In genomic region chr4:98816807-98817183, GRCm38 (mm10) we compare ENCODE assay signal across 8 mouse cellular contexts. TPM values are rescaled to one million over a fixed set of nuclear protein-coding genes. Genes with fewer than 3 reads are reported as not detected.
A peak's percentile ranks its signal among the peaks of the same experiment; 100 is the strongest.
DNase-seq lines count a peak whose midpoint lies in the region; ATAC-seq and TF ChIP-seq lines count a peak whose summit lies in the region.
"Had no signal": no experiment of that assay in that cellular context is flagged by ENCODE, and none has a peak within 500 bp of the region (broad histone marks: within the 10 kb centered on the region; RNA-seq: fewer than 3 reads in every experiment).

No protein-coding gene starts in this region.

- H3K4me3 ChIP-seq in lung, embryonic 16.5 days (ENCODE audit: low read length), result peak overlapping the region; percentile 79
- H3K4me3 ChIP-seq in embryonic fibroblast, embryonic 13.5 days (ENCODE audit: insufficient read depth, low read length), result peak overlapping the region; percentile 46
- H3K4me3 ChIP-seq in intestine, embryonic 16.5 days (ENCODE audit: low read length), result peak overlapping the region; percentile 54
- peak overlapping the region; percentile 63 for H3K4me3 ChIP-seq in small intestine, adult 2 months (ENCODE audit: low read depth, low read length)

- ATAC-seq in lung, embryonic 16.5 days (ENCODE audit: low read depth), result no peak; the same call in 1 of the 2 replicates
- peak; percentile 5; the same call in 1 of the 2 replicates for ATAC-seq in intestine, embryonic 16.5 days
- no peak for ATAC-seq in inflammation-experienced regulatory T-cells, adult 6 months

- DNase-seq in lung, adult 18-20 months, result no peak
- no peak for DNase-seq in frontal cortex, postnatal 25 days (ENCODE audit: low spot score in 2 of 2)

- H3K27ac ChIP-seq in lung, embryonic 16.5 days (ENCODE audit: low read length), result peak overlapping the region; percentile 44
- no peak overlapping the region for H3K27ac ChIP-seq in embryonic fibroblast, embryonic 13.5 days (ENCODE audit: insufficient read depth, low read length)
- no peak overlapping the region for H3K27ac ChIP-seq in intestine, embryonic 16.5 days (ENCODE audit: low read length)
- no peak overlapping the region for H3K27ac ChIP-seq in small intestine, adult 2 months (ENCODE audit: insufficient read depth, low read depth, low read length)

- no peaks in the 10 kb centered on the region for H3K9me3 ChIP-seq in lung, embryonic 16.5 days (ENCODE audit: control insufficient read depth, low read length)
- H3K9me3 ChIP-seq in intestine, embryonic 16.5 days (ENCODE audit: control insufficient read depth, low read length), result no peaks in the 10 kb centered on the region

- peak overlapping the region; percentile 89 for H3K4me2 ChIP-seq in lung, embryonic 16.5 days (ENCODE audit: low read depth, low read length)
- H3K4me2 ChIP-seq in intestine, embryonic 16.5 days (ENCODE audit: low read depth, low read length), result peak overlapping the region; percentile 80

- peaks cover 31% of the 10 kb centered on the region for H3K4me1 ChIP-seq in lung, embryonic 16.5 days (replicated peaks; ENCODE audit: control insufficient read depth, insufficient read depth, low read length)
- H3K4me1 ChIP-seq in embryonic fibroblast, embryonic 13.5 days (ENCODE audit: control insufficient read depth, insufficient read depth, low read length), result peaks cover 5% of the 10 kb centered on the region; the same call in 1 of the 2 replicates
- H3K4me1 ChIP-seq in intestine, embryonic 16.5 days (ENCODE audit: control insufficient read depth, insufficient read depth, low read length), result peaks cover 5% of the 10 kb centered on the region
- peaks cover 4% of the 10 kb centered on the region; the same call in 1 of the 2 replicates for H3K4me1 ChIP-seq in small intestine, adult 2 months (ENCODE audit: control insufficient read depth, insufficient read depth, insufficient read length, low read length)

- TF ChIP-seq CTCF in embryonic fibroblast, embryonic 13.5 days (IDR thresholded peaks at IDR 0.05; ENCODE audit: borderline replicate concordance, insufficient read depth, low read length), result no peak
- TF ChIP-seq CTCF in small intestine, adult 2 months (IDR thresholded peaks at IDR 0.05; ENCODE audit: extremely low read depth, insufficient read length, insufficient replicate concordance, low read depth, low read length), result no peak

- no peak for TF ChIP-seq POLR2A in embryonic fibroblast, embryonic 13.5 days (IDR thresholded peaks at IDR 0.05; ENCODE audit: low read depth, low read length)
- no peak for TF ChIP-seq POLR2A in small intestine, adult 2 months (IDR thresholded peaks at IDR 0.05; ENCODE audit: low read depth, low read length)

- H3K36me3 ChIP-seq in lung, embryonic 16.5 days (ENCODE audit: control insufficient read depth, insufficient read depth, low read length), result no peaks in the 10 kb centered on the region
- H3K36me3 ChIP-seq in intestine, embryonic 16.5 days (ENCODE audit: control insufficient read depth, insufficient read depth, low read length), result no peaks in the 10 kb centered on the region
- no peaks in the 10 kb centered on the region for H3K36me3 ChIP-seq in small intestine, adult 2 months (ENCODE audit: control insufficient read depth, insufficient read depth, low read length)

- peak overlapping the region; percentile 85 for H3K9ac ChIP-seq in lung, embryonic 16.5 days (ENCODE audit: low read length)
- peak overlapping the region; percentile 66 for H3K9ac ChIP-seq in intestine, embryonic 16.5 days (ENCODE audit: low read depth, low read length)

- WGBS in lung, embryonic 16.5 days, result 4% methylated on average over 14 of the region's 14 CpGs
- WGBS in intestine, embryonic 16.5 days, result 6% methylated on average over 14 of the region's 14 CpGs
- 3% methylated on average over 14 of the region's 14 CpGs for WGBS in small intestine, adult 2 months

- no peaks in the 10 kb centered on the region for H3K27me3 ChIP-seq in lung, embryonic 16.5 days (ENCODE audit: control insufficient read depth, insufficient read depth, low read depth, low read length)
- H3K27me3 ChIP-seq in intestine, embryonic 16.5 days (replicated peaks; ENCODE audit: control insufficient read depth, insufficient read depth, low read length), result peaks cover 4% of the 10 kb centered on the region; the same call in 1 of the 2 replicates
- peaks cover 12% of the 10 kb centered on the region; the same call in 1 of the 2 replicates for H3K27me3 ChIP-seq in small intestine, adult 2 months (ENCODE audit: control insufficient read depth, insufficient read depth, low read length)

RNA-seq across cellular contexts. Expression of gene Kank4, which starts 0.5 kb away (rescaled TPM):
- 2.5 and 3.3 TPM in 2 replicates for polyA plus RNA-seq in lung, embryonic 16.5 days (2015; fragmentation: Nextera tagmentation; extraction: Ambion mirVana)
- polyA plus RNA-seq in embryonic fibroblast, embryonic 13.5 days (2011; ENCODE audit: insufficient read length, low read depth, missing spikeins), result 0.95 and 5.6 TPM in 2 replicates
- 0.89 TPM in 2 replicates for polyA plus RNA-seq in intestine, embryonic 16.5 days (2015; fragmentation: Nextera tagmentation; extraction: Ambion mirVana)
- polyA plus RNA-seq in small intestine, adult 2 months (2012; rRNA removed), result 0.08 and 0.22 TPM in 2 replicates
- polyA plus RNA-seq in inflammation-experienced regulatory T-cells, adult 6 months (2017; shearing (Covaris generic)), result not detected

RNA-seq across cellular contexts. Expression of gene I0C0044D17Rik, which starts 6.8 kb away (rescaled TPM):
- polyA plus RNA-seq in lung, embryonic 16.5 days (2015; fragmentation: Nextera tagmentation; extraction: Ambion mirVana), result not detected in 2 replicates
- polyA plus RNA-seq in embryonic fibroblast, embryonic 13.5 days (2011; ENCODE audit: insufficient read length, low read depth, missing spikeins), result not detected in 2 replicates
- not detected in 2 replicates for polyA plus RNA-seq in intestine, embryonic 16.5 days (2015; fragmentation: Nextera tagmentation; extraction: Ambion mirVana)
- polyA plus RNA-seq in small intestine, adult 2 months (2012; rRNA removed), result not detected in 2 replicates
- polyA plus RNA-seq in inflammation-experienced regulatory T-cells, adult 6 months (2017; shearing (Covaris generic)), result not detected
- polyA plus RNA-seq: brain, embryonic 14.5 days had no signal
